Mouse (Mus musculus): ENCODE measurements around the gene Nfam1. TPM values are rescaled to one million over a fixed set of nuclear protein-coding genes. Genes with fewer than 3 reads are reported as not detected.
A peak's percentile ranks its signal among the peaks of the same experiment; 100 is the strongest.

Gene Nfam1
- total RNA-seq, 2 experiments from 2014 or later = 40.9 to 53.5 TPM

DNA sequence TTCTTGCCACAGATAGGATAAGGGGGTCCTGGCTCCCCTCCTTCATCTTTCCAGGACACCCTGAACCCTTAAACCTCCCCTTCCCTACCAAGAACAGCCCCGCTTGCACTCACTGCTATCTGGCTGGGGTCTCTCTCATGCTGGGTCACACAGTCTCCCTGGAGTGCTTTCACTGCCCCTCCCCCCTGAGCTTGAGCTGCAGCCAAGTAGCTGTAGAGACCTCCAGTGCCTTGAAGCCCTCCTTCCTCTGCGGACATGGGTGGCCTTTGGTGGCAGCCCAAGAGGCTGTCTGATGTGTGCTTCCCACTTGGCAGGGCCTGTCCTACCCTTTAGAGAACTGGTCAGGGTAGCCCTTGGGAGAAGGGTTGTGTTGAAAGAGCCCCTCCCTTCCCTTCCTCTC is 7.0 kb upstream of the Nfam1 start:
- ATAC-seq (replicated peaks; ENCODE audit: poor library complexity) = no peak

DNA sequence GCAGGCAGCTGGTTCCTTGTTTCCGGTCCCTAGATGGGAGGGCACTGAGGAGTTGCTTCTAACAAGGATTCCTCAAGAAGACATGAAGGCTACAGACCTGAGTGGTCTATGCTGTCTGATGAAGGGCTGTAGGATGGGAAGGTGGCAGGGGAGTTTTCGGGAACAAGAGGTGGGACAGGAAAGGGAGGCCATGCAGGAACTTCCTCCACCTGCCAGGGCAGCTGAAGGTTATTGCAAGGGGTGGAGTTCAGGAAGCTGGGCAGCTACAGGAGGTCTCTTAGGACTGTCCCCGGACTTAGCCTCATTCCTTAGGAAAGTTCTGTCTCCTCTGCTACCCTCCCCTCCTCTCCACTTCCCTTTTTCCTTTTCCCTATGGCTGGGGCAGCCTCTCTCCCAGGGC is 5.7 kb upstream of the Nfam1 start:
- ATAC-seq (replicated peaks; ENCODE audit: poor library complexity) = no peak

DNA sequence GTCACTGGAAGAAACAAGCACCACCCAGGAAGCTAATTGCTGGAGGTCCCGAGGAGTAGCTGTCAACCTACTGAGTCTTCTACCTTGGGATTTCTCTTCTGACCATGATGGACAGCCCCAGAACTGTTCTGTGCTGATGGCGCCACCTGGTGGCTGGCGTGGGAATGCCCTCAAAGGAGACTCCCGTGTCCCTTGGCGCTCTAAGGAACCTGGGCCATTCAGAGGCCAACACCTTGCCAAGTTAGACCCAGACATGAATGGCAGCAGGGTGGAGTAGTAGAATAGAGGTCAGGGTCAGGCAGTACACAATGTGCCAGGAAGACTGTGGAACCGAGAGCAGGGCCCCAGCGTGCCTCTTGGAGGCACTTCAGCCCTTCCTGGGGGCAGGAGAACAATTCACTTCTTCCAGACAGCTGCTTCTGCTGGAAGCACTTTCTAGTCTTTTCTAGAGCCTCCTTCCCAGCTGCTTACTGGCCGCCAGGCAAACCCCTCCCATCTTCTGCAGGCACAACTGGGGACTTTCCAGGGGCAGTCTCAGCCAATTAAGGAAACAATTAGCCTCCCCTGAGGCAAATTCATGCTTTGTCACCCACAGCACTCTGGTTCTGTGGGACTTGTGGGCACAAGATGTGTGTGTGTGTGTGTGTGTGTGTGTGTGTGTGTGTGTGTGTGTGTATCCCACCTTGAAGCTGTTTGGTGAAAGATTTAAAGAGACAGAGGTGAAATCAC is 4.8 kb upstream of the Nfam1 start:
- ATAC-seq (replicated peaks; ENCODE audit: poor library complexity) = peak; percentile 53

DNA sequence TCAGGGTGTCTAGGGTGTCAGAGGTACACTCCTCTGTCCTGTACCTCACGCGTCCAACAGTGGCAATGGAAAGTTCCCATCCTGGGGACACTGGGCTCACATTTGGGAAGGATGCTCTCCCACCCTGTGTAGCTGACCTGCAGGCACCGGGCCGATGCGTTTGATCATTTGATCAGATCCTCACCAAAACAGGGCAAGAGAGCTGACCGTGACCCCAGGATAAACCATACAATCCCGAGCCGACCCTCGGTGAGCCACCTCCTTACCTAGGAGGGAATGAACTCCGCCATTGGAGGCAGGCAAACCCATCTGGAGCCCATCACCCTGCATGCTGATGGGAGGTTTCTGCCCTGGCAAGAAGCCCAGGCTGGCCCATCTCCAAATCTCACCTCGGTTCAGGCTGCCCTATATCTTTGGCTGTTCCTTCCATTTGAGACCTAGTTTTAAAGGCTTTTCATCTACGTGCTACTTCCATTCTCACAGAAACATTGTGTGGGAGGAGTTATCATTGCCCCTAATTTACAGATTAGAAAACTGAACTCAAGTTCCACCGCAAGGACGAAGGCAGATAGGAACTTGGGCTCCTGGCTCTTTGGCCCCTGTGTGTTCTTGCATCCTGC is 3.9 kb upstream of the Nfam1 start:
- peak; percentile 13 for ATAC-seq (replicated peaks; ENCODE audit: poor library complexity)

DNA sequence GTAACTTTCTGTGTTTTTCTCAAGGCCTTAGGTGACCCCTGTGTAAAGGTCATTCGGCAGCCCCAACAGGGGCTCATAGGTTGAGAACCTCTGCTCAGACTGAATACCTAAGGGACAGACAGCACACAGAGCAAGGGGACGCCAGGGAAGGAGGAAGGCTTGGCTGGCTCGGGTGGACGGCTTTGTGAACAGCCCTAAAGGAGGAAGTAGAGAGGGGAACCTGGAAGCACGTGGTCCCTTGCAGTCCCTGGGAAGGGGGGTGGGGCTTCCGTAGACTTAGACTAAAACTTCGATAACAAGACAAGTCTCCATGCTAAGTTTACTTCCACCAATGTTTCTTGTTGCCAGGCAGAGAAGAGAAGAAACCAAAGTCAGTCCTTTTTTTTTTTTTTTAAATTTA is 3.0 kb upstream of the Nfam1 start:
- peak; percentile 52 for ATAC-seq (replicated peaks; ENCODE audit: poor library complexity)

DNA sequence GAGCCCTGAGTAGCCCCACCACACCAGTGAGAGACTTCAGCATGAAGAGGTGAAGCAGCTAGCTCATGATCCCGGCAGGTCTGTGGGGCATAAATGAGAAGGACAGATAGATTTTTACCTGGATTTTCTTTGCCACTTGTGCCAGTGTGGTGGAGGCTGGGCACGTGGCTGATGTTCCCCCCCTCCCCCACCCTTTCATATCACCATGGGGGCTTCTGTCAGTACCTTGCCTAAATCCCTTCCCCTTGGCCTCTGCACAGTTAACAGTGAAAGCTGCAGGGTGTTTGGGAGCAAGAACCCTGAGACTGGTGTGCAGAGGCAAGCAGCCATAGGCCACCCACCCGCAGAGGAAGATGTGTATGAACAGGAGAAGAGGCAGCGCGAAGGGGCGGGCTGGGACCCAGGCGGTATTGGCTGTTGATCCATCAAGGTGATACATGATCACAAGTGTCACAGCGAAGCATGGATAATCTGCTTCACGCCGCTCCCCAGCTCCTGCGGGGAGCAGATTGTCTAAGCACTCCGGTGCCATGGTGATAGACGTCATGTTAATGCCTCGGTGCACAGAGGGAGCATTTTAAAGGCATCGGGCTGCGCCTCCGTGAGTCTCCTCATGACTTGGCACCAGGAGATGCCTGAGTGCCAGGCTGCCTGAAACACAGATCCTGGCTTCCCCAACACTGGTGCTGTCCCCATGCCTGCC is 1.3 kb upstream of the Nfam1 start:
- no peak for ATAC-seq (replicated peaks; ENCODE audit: poor library complexity)

DNA sequence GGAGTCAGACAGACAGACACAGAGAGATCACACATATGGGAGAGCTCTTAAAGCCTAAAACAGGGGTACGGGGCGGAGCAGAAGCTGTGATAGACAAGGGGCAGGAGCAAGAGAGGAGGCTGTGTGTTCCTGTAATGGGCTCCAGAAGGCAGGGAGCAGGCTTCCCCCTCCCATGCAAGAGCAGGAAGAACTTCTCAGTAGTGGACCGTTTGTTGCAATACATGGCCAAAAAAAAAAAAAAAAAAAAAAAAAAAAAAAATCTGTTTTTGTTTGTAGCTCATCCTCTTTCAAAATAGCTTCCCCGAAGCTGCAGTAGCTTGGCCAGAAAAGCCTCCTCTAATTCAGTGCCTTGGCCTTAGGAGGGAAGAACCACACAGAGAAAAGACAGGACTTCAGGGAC is 2.2 kb downstream of the Nfam1 start:
- peak; percentile 66 for ATAC-seq (replicated peaks; ENCODE audit: poor library complexity)

DNA sequence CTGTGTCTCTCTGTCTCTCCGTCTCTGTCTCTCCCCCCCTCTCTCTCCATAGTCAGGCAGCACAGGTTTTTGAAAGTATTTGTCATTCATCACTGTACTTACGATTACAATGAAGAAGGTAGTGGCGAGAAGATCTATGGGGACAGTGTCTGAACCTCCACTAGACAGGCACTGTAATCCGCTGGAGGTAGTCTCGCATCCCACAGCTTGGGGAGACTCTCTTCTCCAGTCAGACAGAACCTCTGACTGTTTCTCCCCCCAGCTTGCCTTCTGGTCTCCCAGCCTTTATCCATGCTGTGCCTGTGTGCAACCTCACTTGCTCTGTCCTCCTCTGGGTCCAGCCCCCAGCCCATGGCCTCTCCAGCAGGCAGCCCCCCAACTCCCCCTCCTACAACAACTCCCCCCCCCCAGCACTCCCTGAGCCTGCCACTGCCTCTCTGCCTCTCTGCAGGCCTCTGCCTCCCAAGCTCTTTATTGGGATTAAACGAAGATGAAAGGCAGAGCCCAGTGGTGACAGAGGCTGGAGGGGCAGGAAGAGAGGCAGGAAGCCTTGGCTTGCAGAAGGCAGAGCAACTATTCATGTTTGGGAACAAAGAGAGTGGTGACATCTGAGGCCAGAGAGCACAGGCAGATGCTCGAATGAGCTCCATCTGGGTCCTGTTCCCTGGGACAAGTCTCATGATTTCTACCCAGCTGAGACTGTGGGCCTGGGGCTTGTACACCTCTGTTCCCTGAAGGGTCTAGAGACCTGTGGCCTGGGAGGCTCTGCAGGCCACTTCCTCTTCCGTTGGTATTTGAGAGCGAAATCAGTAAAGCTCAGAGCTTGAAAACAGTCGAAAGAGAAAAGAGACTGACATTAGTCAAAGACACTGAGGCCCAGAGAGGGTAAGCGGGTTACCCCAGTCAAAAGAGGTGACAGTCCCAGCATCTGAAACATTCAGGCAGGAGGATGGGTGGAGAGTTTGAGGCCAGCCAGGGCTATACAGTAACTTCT is 3.1 kb downstream of the Nfam1 start:
- no peak for ATAC-seq (replicated peaks; ENCODE audit: poor library complexity)

DNA sequence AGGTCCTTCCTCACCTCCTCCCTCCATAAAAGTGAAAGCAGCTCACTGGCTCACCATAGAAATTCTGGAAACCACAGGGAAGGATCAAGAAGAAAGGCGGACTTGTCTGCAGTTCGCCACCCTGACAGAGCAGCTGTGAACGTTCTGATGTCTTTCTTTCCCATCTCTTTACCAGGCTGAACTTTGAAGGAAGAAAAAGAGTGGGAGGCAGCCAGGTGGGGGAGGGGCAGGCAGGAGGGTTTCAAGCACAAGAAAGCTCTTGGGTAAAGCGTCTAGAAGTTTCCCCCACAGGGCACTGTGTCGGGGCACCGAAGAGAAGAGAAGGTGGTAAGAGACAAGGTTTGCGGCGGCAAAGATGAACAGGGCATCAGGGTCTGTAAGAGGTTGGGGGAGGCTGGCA is 7.0 kb downstream of the Nfam1 start:
- no peak for ATAC-seq (replicated peaks; ENCODE audit: poor library complexity)

DNA sequence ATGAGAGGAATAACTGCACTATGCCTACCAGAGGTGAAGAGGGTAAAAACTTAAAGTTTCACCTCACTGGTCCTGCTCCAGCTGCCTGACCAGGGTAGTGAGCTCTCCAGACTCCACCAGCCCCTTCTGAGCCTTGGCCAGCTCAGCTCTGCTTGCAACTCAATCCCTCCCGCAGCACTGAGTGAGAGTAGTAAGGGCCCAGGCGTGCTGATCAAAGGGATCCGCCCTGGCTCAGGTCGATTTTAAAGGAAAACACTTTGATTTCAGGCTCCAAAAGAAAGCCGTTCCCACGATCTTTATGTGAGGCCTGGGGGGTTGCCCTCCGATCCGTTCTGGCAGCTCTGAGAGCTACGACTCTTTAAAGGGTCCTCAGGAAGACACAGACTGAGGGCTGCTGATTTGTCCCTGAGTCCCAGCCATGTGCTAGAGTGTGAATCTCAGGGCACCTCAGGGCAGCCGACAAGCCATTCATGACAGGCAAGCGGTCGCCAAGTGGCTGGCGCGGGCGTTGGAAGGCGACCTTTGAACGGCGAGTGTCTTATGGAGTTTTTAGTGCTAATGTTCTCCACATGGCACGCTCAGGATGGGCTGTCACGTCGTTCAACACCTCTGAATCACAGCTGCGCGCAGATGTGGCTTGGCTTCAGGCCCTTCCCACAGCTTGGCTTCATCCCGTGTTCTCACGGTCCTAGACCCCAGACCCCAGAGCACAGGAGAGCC is 7.9 kb downstream of the Nfam1 start:
- ATAC-seq (replicated peaks; ENCODE audit: poor library complexity) = no peak

DNA sequence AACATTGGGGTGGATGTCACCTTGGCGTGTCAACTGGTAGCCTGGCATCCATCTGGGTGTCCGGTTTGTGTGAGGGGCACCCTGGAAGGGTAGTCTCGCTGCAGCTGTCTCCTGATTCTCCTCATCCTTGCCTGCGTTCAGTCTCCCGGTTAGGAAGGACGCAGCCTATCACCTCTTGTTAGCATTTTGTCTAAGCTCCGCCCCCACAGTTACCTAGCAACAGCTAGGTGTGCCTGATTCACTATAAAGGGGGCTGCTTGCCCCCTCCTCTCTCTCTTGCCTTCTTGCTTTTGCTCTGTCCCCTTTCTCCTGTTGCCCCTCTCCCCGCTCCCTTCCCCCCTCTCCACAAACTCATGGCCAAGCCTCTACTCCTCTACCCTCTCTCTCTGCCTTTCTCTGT is 10.2 kb downstream of the Nfam1 start:
- ATAC-seq (replicated peaks; ENCODE audit: poor library complexity) = no peak

DNA sequence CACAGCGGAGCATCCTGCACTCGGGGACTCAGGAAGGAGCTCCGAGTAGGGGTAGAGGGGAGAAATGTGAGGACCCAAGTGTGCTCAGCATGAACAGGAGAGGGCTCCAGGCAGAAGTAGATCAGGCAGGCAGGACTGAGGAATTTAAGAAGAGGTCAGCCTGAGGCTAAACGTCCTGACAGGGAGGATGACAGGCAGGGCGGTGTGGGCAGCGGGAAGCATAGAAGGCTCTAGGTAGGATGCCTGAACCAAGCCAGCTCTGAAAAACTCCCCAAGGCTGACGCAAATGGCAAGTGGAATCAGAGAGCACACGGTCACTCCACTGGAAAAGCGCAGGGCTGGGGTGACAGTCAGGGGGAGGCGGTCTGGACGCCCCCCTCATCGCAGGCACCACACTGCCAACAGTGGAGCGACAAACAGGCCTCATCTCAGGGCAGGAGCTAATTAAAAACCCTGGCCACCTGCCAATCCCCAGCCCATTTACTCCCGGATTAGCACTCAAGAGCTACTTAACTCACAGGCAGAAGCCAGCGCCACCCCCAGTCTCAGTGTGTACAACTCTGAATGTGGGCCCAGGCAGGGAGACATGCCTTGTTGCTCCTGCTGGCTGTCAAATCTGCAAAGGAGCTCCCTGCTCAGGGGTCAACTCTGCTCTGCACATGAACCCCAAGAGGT is 22.0 kb downstream of the Nfam1 start:
- no peak for ATAC-seq (replicated peaks; ENCODE audit: poor library complexity)

DNA sequence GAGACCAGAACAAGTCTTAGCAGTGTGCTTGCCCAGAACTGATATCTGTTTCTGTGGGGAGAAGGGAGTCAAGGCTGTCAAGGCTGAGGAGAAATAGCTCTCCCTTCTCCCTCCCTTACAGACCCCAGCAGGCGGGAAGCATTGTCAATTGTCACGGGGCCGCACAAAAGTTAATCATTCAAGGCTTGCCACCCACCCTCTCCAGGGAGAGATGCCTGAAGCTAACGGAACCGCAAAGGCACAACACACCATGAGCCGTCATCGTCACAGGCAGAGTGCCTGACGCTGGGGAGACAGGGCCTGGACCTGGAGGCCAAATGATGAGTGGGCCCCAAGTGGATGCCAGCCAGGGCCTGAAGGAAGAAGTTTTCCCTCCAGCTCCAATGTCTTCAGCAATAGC is 22.7 kb downstream of the Nfam1 start:
- no peak for ATAC-seq (replicated peaks; ENCODE audit: poor library complexity)

DNA sequence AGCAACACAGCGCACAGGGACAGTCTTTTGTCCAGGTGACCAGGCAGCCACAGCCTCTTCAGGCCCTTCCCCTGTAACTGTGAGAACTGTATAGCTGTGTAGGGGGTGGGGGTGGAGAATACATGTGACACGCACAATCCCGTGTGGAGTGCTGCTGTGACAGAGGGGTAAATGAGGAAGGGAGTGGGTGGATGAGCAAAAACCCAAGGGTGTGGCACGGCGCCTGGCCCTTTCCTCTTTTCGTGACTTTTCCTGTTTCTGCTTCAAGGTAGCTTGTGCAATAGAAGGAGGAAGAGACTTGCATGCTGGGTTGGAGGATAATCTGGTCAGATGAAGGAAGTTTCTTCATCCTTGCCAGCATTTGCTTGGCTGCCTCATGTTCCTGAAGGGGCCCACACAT is 23.6 kb downstream of the Nfam1 start:
- ATAC-seq (replicated peaks; ENCODE audit: poor library complexity) = peak; percentile 94

DNA sequence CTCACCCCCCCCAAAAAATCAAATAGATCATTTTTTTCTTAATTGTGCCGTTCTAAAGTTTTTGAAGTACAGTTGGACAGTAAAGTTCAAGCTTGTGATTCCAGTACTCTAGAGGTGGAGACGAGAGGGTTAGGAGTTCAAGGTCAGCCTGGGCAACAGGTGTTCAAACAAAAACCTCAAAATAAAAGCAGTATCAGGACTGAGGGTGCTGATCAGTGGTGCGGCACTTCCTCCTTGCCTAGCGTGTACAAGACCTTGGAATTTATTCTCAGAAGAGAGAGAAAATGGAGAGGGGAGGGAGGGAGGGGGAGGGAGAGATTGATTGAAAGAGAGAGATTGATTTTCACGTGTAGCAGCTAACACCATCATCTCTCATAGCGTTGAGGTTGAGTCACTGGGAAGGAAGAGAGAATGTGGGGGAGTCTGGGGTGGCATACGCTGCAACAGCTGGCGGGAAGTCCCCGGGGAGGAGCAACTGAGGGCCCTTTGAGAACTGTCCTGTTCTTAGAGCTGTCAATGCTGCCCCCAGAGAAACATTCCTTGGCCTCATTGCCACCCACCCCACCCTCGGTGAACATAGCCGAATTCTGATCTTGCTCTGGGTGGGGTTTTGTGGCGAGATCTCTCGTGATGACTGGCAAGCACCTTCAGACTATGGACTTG is 24.2 kb downstream of the Nfam1 start:
- ATAC-seq (replicated peaks; ENCODE audit: poor library complexity) = peak; percentile 27; the same call in 1 of the 2 replicates

DNA sequence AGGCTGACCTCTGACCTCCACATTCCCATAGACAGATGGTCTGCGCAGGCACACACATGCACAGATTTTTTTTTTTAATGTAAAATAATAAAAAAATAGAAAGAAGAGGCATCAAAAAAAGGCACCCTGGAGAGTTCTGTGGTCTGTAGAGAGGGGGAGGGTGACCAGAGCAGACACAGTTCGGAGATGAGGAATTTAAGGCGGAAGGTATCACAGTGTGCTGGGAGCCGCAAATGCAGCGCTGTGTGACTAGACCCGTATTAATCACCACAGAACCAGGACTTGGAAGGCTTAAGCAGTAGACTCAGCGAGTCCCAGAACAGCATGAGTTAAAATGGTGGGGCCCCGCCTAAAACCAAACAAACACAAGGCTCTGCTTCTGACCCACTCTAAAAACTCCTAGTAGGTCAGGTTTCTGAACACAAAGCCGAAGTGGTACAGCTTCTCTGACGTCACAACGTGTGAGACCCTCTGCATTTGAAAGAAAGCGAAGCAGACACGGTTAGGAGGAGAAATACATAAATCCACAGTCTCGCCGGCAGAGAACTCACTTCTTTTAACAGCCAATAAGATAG is 25.7 kb downstream of the Nfam1 start:
- no peak for ATAC-seq (replicated peaks; ENCODE audit: poor library complexity)

DNA sequence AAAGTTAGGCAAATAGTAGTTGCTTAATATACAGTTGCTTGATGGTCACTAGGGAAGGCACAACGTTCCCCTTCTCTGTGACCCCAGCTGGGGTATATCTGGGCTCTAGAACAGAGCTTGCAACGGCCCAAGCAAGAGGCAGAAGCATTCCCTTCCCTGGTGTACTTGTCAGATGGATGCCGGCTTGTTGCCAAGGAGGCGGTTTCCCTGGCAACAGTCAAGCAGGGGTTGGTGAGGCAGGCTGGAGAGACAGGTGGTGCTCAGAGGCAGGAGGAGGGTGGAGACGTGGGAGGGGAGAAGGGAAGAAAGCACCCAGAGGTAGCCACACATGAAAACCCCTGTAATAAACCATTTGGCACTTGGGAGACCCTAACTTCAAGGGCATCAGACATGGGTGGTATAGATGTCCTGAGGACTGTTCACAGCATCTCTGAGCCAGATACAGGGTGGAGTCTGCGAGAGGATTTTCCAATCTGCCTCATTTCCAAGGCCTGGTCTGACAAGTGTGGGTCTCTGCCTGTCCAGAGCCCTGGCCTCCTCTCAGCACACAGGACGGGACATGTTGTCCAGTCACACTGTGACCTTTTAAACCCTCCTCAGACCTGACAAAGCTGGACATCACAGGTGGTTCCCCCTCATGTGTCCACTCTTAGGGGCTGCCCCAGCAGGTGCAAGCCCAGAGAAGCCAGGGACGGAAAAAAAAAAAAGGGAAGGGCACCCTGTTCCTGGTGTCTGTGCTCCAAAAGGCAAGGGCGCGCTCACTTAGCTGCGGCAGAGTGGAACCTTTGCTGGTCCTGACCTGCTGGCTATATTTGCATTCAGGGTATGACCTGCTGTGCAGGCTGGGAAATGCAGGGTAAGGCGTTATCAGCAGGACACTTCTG is 30.2 kb downstream of the Nfam1 start:
- ATAC-seq (replicated peaks; ENCODE audit: poor library complexity) = no peak

DNA sequence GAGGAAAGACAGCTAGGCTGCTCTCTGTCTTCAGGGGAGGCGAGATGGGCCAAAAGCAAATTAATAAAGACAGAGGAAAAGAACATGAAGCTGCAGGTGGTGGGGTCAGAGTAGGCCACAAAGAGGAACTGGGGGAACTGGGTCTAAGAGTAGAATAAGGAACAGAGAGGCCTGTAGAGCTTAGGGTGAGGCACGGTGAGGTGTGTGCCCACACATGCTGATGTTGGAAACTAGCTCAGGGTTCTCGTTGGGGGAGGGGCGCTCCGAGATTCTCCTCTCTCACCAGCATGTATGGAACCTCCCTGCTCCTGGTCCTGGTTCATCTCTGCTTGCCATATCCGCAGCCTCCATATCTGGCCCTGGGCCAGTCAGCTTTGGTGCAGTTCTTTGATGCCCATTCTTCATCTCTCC is 34.3 kb downstream of the Nfam1 start:
- ATAC-seq (replicated peaks; ENCODE audit: poor library complexity) = peak; percentile 84
